Mouse (Mus musculus): ENCODE measurements at regions not wholly inside any gene's neighbourhood (a gene's known extent, or its start where the extent isn't known, plus 50 kb on each side); places are given as distances from the start of the nearest gene placed in this dataset.
A peak's percentile ranks its signal among the peaks of the same experiment; 100 is the strongest.

- H3K9ac ChIP-seq (ENCODE audit: low read depth, poor library complexity, severe bottlenecking): no peak overlapping the region
- peak overlapping the region; percentile 65 for H3K27ac ChIP-seq (ENCODE audit: insufficient read depth, low read length)
- H3K4me1 ChIP-seq (ENCODE audit: control insufficient read depth, insufficient read depth, low read length): peaks cover 8% of the 10 kb centered on the region
- H3K36me3 ChIP-seq (ENCODE audit: control insufficient read depth, insufficient read depth, low read length, poor library complexity, severe bottlenecking): no peaks in the 10 kb centered on the region
- TF ChIP-seq CTCF (IDR thresholded peaks at IDR 0.05; ENCODE audit: low read depth, low read length) (no peak), EP300 (IDR thresholded peaks at IDR 0.05; ENCODE audit: insufficient read depth, low read depth, low read length) (peak; percentile 79), POLR2A (IDR thresholded peaks at IDR 0.05; ENCODE audit: insufficient read depth, low read length) (no peak)
- H3K4me3 ChIP-seq (ENCODE audit: low read depth, low read length): no peak overlapping the region
- H3K9me3 ChIP-seq (replicated peaks; ENCODE audit: control insufficient read depth, insufficient read depth, low read length, poor library complexity, severe bottlenecking): no peaks in the 10 kb centered on the region
- no peaks in the 10 kb centered on the region for H3K27me3 ChIP-seq (ENCODE audit: control insufficient read depth, insufficient read depth, low read length, poor library complexity, severe bottlenecking)
Observed at GRCm38 (mm10) chr5:64703091-64703872, 99.9 kb upstream of the Klf3 start.

GRCm38 (mm10) chr5:64704144-64704543, 99.0 kb upstream of the Klf3 start:
- no peaks in the 10 kb centered on the region for H3K27me3 ChIP-seq (ENCODE audit: control insufficient read depth, insufficient read depth, low read length, poor library complexity, severe bottlenecking)
- no peak for TF ChIP-seq CTCF (IDR thresholded peaks at IDR 0.05; ENCODE audit: low read depth, low read length)
- 0 out of 2 replicates have a peak, but pooled peaks have one; percentile 37 for TF ChIP-seq EP300 (IDR thresholded peaks at IDR 0.05; ENCODE audit: insufficient read depth, low read depth, low read length)
- no peak for TF ChIP-seq POLR2A (IDR thresholded peaks at IDR 0.05; ENCODE audit: insufficient read depth, low read length)
- no peak overlapping the region for H3K4me3 ChIP-seq (ENCODE audit: low read depth, low read length)
- H3K27ac ChIP-seq (ENCODE audit: insufficient read depth, low read length): peak overlapping the region; percentile 61
- no peaks in the 10 kb centered on the region for H3K9me3 ChIP-seq (replicated peaks; ENCODE audit: control insufficient read depth, insufficient read depth, low read length, poor library complexity, severe bottlenecking)
- H3K36me3 ChIP-seq (ENCODE audit: control insufficient read depth, insufficient read depth, low read length, poor library complexity, severe bottlenecking): no peaks in the 10 kb centered on the region
- no peak overlapping the region for H3K9ac ChIP-seq (ENCODE audit: low read depth, poor library complexity, severe bottlenecking)
- peaks cover 8% of the 10 kb centered on the region for H3K4me1 ChIP-seq (ENCODE audit: control insufficient read depth, insufficient read depth, low read length)

- peaks cover 5% of the 10 kb centered on the region for H3K4me1 ChIP-seq (ENCODE audit: control insufficient read depth, insufficient read depth, low read length)
- H3K4me3 ChIP-seq (ENCODE audit: low read depth, low read length): no peak overlapping the region
- no peaks in the 10 kb centered on the region for H3K27me3 ChIP-seq (ENCODE audit: control insufficient read depth, insufficient read depth, low read length, poor library complexity, severe bottlenecking)
- no peaks in the 10 kb centered on the region for H3K9me3 ChIP-seq (replicated peaks; ENCODE audit: control insufficient read depth, insufficient read depth, low read length, poor library complexity, severe bottlenecking)
- H3K9ac ChIP-seq (ENCODE audit: low read depth, poor library complexity, severe bottlenecking): no peak overlapping the region
- no peak for TF ChIP-seq EP300 (IDR thresholded peaks at IDR 0.05; ENCODE audit: insufficient read depth, low read depth, low read length)
- TF ChIP-seq CTCF (IDR thresholded peaks at IDR 0.05; ENCODE audit: low read depth, low read length): no peak
- TF ChIP-seq POLR2A (IDR thresholded peaks at IDR 0.05; ENCODE audit: insufficient read depth, low read length): no peak
- no peaks in the 10 kb centered on the region for H3K36me3 ChIP-seq (ENCODE audit: control insufficient read depth, insufficient read depth, low read length, poor library complexity, severe bottlenecking)
- H3K27ac ChIP-seq (ENCODE audit: insufficient read depth, low read length): no peak overlapping the region
Observed at GRCm38 (mm10) chr5:64706586-64706985, 96.6 kb upstream of the Klf3 start.

GRCm38 (mm10) chr5:64709146-64709545, 94.0 kb upstream of the Klf3 start:
- no peak overlapping the region for H3K9ac ChIP-seq (ENCODE audit: low read depth, poor library complexity, severe bottlenecking)
- H3K4me1 ChIP-seq (ENCODE audit: control insufficient read depth, insufficient read depth, low read length): no peaks in the 10 kb centered on the region
- no peak overlapping the region for H3K27ac ChIP-seq (ENCODE audit: insufficient read depth, low read length)
- no peak overlapping the region for H3K4me3 ChIP-seq (ENCODE audit: low read depth, low read length)
- H3K9me3 ChIP-seq (replicated peaks; ENCODE audit: control insufficient read depth, insufficient read depth, low read length, poor library complexity, severe bottlenecking): no peaks in the 10 kb centered on the region
- no peaks in the 10 kb centered on the region for H3K27me3 ChIP-seq (ENCODE audit: control insufficient read depth, insufficient read depth, low read length, poor library complexity, severe bottlenecking)
- H3K36me3 ChIP-seq (ENCODE audit: control insufficient read depth, insufficient read depth, low read length, poor library complexity, severe bottlenecking): no peaks in the 10 kb centered on the region
- TF ChIP-seq POLR2A (IDR thresholded peaks at IDR 0.05; ENCODE audit: insufficient read depth, low read length) (no peak), EP300 (IDR thresholded peaks at IDR 0.05; ENCODE audit: insufficient read depth, low read depth, low read length) (no peak), CTCF (IDR thresholded peaks at IDR 0.05; ENCODE audit: low read depth, low read length) (no peak)

GRCm38 (mm10) chr5:64710236-64710635, 93.0 kb upstream of the Klf3 start:
- no peak overlapping the region for H3K4me3 ChIP-seq (ENCODE audit: low read depth, low read length)
- TF ChIP-seq EP300 (IDR thresholded peaks at IDR 0.05; ENCODE audit: insufficient read depth, low read depth, low read length): no peak
- no peak for TF ChIP-seq CTCF (IDR thresholded peaks at IDR 0.05; ENCODE audit: low read depth, low read length)
- TF ChIP-seq POLR2A (IDR thresholded peaks at IDR 0.05; ENCODE audit: insufficient read depth, low read length): no peak
- H3K27me3 ChIP-seq (ENCODE audit: control insufficient read depth, insufficient read depth, low read length, poor library complexity, severe bottlenecking): no peaks in the 10 kb centered on the region
- no peak overlapping the region for H3K9ac ChIP-seq (ENCODE audit: low read depth, poor library complexity, severe bottlenecking)
- no peak overlapping the region for H3K27ac ChIP-seq (ENCODE audit: insufficient read depth, low read length)
- no peaks in the 10 kb centered on the region for H3K9me3 ChIP-seq (replicated peaks; ENCODE audit: control insufficient read depth, insufficient read depth, low read length, poor library complexity, severe bottlenecking)
- H3K4me1 ChIP-seq (ENCODE audit: control insufficient read depth, insufficient read depth, low read length): no peaks in the 10 kb centered on the region
- H3K36me3 ChIP-seq (ENCODE audit: control insufficient read depth, insufficient read depth, low read length, poor library complexity, severe bottlenecking): no peaks in the 10 kb centered on the region

- Histone ChIP-seq H3K36me3 (ENCODE audit: control insufficient read depth, insufficient read depth, low read length, poor library complexity, severe bottlenecking) (no peaks in the 10 kb centered on the region), H3K4me1 (ENCODE audit: control insufficient read depth, insufficient read depth, low read length) (no peaks in the 10 kb centered on the region), H3K9ac (ENCODE audit: low read depth, poor library complexity, severe bottlenecking) (no peak overlapping the region), H3K27me3 (ENCODE audit: control insufficient read depth, insufficient read depth, low read length, poor library complexity, severe bottlenecking) (no peaks in the 10 kb centered on the region), H3K27ac (ENCODE audit: insufficient read depth, low read length) (no peak overlapping the region), H3K4me3 (ENCODE audit: low read depth, low read length) (no peak overlapping the region), H3K9me3 (replicated peaks; ENCODE audit: control insufficient read depth, insufficient read depth, low read length, poor library complexity, severe bottlenecking) (no peaks in the 10 kb centered on the region)
- TF ChIP-seq CTCF (IDR thresholded peaks at IDR 0.05; ENCODE audit: low read depth, low read length) (no peak), POLR2A (IDR thresholded peaks at IDR 0.05; ENCODE audit: insufficient read depth, low read length) (no peak), EP300 (IDR thresholded peaks at IDR 0.05; ENCODE audit: insufficient read depth, low read depth, low read length) (no peak)
Observed at GRCm38 (mm10) chr5:64710968-64711367, 92.2 kb upstream of the Klf3 start.

All from ES-Bruce4 (cell line).